Mouse (Mus musculus): ENCODE measurements around the gene Ifitm2. TPM values are rescaled to one million over a fixed set of nuclear protein-coding genes. Genes with fewer than 3 reads are reported as not detected.

Ifitm2 gene
- total RNA-seq, 4 experiments from 2014 or later: 25.1 to 51.9 (median 30.1) TPM

DNA sequence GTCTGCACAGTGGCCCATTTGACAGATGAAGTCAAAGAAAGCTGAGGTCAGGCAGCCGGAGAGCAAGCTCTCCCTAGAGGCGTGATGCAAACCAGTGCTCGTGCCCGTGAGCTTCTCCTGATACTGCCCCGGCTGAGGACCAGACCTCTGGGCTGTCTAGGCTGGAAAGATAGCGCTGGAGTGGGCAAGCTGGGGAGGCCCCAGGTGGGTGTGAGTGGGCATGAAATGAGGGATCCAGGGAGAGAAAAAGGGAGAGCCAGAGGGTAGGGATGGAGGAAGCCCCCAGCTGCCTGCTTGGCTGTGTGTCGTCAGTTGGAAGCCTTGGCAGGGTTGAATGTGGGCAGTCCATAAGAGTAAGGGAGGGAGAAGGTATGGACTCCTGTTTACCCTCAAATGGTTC, 11.6 kb downstream of the Ifitm2 start:
- DNase-seq (ENCODE audit: low spot score in 2 of 2): no peak

DNA sequence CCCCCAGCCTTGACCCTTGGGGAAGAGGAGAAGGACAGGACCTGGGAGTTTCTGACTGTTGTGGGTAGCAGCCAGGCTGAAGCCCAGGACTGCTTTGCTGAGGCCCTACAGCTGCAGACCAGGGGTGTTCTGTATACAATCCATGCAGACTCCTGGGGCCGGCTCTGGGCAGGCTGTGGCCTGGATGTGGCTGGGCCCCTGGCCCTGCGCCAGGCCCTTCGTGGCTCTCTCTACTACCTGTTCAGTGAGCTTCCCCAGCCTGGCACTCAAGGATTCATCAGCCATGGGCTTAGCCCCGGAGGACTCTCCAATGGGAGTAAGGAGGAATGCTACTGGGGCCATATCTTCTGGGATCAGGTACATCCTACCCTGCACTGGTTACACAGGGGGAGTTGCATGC, 12.4 kb downstream of the Ifitm2 start:
- no peak for DNase-seq (ENCODE audit: low spot score in 2 of 2)

DNA sequence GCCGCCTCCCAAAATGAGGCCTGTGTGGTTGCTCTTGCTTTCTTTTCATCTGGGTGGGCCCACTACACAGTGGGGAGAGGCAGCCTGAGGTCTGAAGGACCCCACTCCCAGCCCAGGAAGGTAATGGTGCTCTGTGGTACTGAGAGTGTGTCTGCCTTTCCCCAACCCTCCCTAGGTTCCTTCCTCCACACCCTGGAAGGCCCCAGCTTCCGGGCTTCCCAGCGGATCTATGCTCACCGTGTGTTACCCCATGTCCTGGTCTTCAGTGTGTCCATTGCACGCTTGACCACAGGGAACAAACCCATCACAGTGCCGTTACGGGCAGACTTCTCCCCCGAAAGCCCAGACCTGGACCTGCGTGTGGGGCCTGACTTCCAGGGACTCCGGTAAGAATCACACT, 13.0 kb downstream of the Ifitm2 start:
- no peak for DNase-seq (ENCODE audit: low spot score in 2 of 2)

DNA sequence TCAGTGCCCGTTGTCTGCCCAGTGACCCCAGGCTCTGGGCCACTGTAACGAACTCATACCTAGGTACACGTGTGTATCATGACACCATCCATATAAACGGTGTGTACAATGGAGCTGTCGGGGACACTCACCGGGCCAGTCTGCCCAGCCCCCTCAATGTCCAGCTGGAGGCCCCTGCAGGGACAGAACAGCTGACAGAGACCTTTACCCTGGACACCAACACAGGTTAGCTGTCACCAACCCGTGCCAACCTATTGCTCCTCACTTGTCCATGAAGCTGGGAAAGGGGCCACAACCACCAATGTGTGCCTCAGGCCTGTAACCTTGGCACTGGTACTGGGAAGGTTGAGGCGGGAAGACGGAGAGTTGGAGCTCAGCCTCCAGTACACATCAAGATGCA, 13.4 kb downstream of the Ifitm2 start:
- no peak for DNase-seq (ENCODE audit: low spot score in 2 of 2)

GRCm38 (mm10) chr7:140941222-140942051, 14.3 kb downstream of the Ifitm2 start, which contains the start of gene Pgghg:
Gene Pgghg, plus strand, starts transcription at chr7:140941391.
- DNase-seq (ENCODE audit: low spot score in 2 of 2): peak; percentile 71 to 77

- peak in 1 of 2 experiments; percentile 52 for DNase-seq (ENCODE audit: low spot score in 2 of 2)
Measured at GRCm38 (mm10) chr7:140939669-140940171, 16.1 kb downstream of the Ifitm2 start.

- DNase-seq (ENCODE audit: low spot score in 2 of 2): no peak
Measured at GRCm38 (mm10) chr7:140938896-140939295, 16.9 kb downstream of the Ifitm2 start.

- no peak for DNase-seq (ENCODE audit: low spot score in 2 of 2)
Measured at GRCm38 (mm10) chr7:140938436-140938835, 17.4 kb downstream of the Ifitm2 start.

GRCm38 (mm10) chr7:140927181-140927580, 28.6 kb downstream of the Ifitm2 start:
- no peak for DNase-seq (ENCODE audit: low spot score in 2 of 2)

DNA sequence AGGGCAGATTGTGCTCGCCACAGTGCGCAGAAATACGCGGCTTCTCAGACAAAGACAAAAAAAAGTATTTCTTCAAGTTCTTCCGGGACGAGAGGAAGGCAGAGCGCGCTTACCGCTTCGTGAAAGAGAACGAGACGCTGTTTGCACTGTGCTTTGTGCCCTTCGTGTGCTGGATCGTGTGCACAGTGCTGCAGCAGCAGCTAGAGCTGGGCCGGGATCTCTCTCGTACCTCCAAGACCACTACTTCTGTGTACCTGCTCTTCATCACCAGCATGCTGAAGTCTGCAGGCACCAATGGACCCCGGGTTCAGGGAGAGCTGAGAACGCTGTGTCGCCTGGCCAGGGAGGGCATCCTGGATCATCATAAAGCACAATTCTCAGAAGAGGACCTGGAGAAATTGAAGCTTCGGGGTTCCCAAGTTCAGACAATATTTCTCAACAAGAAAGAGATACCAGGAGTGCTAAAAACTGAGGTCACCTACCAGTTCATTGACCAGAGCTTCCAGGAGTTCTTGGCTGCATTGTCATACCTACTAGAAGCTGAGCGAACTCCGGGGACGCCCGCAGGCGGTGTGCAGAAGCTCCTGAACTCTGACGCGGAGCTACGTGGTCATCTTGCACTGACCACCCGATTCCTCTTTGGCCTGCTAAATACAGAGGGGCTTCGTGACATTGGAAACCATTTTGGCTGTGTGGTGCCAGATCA, 32.6 kb downstream of the Ifitm2 start:
- DNase-seq (ENCODE audit: low spot score in 2 of 2): no peak

DNA sequence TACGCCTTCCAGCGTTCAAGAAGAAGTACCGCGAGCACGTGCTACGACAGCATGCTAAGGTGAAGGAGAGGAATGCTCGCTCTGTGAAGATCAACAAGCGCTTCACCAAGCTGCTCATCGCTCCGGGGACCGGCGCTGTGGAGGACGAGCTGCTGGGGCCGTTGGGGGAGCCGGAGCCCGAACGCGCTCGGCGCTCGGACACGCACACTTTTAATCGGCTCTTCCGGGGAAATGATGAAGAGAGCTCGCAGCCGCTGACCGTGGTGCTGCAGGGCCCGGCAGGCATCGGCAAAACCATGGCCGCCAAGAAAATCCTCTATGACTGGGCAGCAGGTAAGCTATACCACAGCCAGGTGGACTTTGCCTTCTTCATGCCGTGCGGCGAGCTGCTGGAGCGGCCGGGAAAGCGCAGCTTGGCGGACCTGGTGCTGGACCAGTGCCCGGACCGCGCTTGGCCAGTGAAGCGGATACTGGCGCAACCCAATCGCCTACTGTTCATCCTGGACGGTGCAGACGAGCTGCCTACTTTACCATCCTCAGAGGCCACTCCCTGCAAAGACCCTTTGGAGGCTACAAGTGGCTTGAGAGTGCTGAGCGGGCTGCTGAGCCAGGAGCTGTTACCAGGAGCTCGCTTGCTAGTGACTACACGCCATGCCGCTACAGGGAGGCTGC, 33.3 kb downstream of the Ifitm2 start:
- DNase-seq (ENCODE audit: low spot score in 2 of 2): no peak

DNA sequence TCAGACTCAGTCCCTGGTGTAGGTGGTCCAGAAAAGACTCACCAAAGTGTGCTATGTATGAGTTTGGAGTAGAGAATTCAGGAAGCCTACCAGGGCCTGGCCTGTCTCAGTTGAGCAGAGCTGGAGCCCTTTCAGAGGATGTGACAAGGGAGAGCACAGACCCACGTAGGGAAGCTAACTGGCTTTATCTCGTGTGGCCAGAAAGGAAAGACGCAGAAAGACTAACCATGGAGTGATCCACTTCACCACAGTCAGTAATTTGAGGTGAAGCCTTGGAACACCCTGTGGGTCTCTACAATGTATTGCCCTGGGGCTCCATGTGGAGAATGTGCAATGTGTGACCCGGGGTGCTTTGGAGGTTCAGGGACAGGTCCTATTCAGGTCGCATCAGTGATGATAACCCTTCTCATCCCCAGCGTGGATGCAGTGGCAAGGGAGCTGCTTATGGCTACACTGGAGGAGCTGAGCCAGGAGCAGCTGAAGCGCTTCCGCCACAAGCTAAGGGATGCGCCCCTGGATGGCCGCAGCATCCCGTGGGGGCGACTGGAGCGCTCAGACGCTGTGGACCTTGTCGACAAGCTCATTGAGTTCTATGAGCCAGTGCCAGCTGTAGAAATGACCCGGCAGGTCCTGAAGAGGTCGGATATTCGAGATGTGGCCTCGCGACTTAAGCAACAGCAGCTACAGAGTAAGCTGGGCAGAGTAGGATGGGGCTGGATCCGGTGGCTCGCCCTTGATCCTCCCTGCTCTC, 34.4 kb downstream of the Ifitm2 start:
- DNase-seq (ENCODE audit: low spot score in 2 of 2): no peak

GRCm38 (mm10) chr7:140920418-140921029, 35.3 kb downstream of the Ifitm2 start, which contains the start of gene Nlrp6:
Gene Nlrp6, plus strand, starts transcription at chr7:140920902.
- DNase-seq (ENCODE audit: low spot score in 2 of 2): no peak

- DNase-seq (ENCODE audit: low spot score in 2 of 2): no peak
Measured at GRCm38 (mm10) chr7:140919911-140920310, 35.9 kb downstream of the Ifitm2 start.

DNA sequence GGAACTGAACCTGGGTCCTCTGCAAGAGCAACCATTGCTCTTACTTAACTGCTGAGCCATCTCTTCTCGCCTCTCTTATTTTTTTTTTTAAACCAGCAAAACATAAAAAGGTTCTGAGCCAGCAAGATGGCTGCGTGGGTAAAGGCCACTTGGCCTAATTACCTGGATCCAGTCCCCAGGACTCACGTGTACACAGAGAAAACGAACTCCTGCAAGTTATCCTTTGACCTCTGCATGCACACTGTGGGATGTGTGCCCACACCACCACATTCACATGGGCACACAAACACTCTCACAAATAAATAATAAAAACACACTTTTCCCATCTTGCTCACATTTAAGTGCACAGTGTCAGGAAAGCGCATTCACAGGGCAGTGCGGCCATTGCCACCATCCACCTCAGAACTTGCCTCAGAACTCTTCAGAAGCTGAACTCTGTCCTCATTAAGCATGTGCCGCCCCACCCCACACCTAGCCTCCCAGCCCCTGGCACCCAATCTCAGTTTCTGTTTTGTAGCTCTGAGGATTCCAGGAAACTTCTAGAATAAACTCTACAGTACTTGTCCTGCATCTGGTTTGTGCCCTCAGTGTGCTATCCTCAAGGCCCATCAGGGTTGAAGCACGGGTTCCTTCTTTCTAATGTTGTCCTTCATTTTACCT, 41.6 kb downstream of the Ifitm2 start:
- no peak for DNase-seq (ENCODE audit: low spot score in 2 of 2)

DNA sequence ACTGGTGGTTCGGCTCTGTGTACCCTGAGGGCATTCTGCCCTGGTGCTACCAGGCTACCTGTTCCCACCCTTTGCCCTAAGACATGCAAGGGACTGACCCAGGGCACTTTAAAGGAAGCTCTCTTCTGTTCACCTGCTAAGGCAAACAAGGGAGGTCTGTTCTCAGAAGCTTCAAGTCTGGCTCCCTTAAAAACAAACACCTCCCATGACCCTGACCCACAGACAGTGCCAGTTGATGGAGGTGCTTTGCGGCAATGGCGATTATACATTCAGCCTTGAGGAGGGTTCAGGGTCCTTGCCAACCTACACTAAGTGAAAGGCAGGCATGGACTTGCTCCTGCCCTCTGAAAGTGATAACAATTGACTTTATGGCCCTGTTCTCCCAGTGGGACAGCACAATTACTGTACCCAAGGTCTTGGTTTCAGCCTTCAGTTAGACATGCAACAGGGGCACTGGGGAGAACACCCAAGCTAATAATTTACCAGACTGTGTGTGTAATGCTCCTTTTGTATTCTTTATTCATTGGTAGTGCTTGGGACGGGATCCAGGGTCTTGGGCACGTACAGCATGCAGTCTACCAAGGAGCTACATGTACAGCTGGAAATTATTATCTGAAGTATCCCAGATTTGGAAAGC, 42.8 kb downstream of the Ifitm2 start:
- DNase-seq (ENCODE audit: low spot score in 2 of 2): no peak

GRCm38 (mm10) chr7:140912293-140912692, 43.5 kb downstream of the Ifitm2 start:
- DNase-seq (ENCODE audit: low spot score in 2 of 2): no peak

GRCm38 (mm10) chr7:140908634-140909107, 47.1 kb downstream of the Ifitm2 start:
- DNase-seq (ENCODE audit: low spot score in 2 of 2): peak in 1 of 2 experiments; percentile 44

- no peak for DNase-seq (ENCODE audit: low spot score in 2 of 2)
Measured at GRCm38 (mm10) chr7:140908181-140908580, 47.6 kb downstream of the Ifitm2 start.

Data from gastrocnemius, adult 8-10 months (tissue).